Mouse (Mus musculus) MEL (cell line): ENCODE results near the gene Trafd1. TPM values are rescaled to one million over a fixed set of nuclear protein-coding genes. Genes with fewer than 3 reads are reported as not detected.

ENCODE experiments used
- DNase-seq: peaks from one replicate; pipeline ENCODE4 v3.0.0; 2011; ENCODE audit warnings: low read depth, low spot score
- H3K27ac ChIP-seq: 2 replicates; pipeline ENCODE4 v1.5.1; 2012; ENCODE audit warnings: low read depth, mild to moderate bottlenecking, control low read depth, low read length, moderate library complexity; ENCODE audit not compliant: control insufficient read depth
- H3K27me3 ChIP-seq, 2 experiments: fragments of 150-350 bp in 1 of 2; sonication (generic) in 1 of 2; 2 replicates each; pipeline ENCODE4 v1.6.1; 2012; ENCODE audit warnings: low read length in 2 of 2, mild to moderate bottlenecking in 2 of 2, improper control_type of control experiment in 1 of 2, moderate library complexity in 1 of 2; ENCODE audit not compliant: insufficient read depth in 2 of 2, control insufficient read depth in 1 of 2
- H3K36me3 ChIP-seq, 2 experiments: 2 replicates each; pipeline ENCODE4 v1.6.1; 2012 to 2014; ENCODE audit warnings: low read length in 2 of 2, improper control_type of control experiment in 1 of 2, inconsistent platforms in 1 of 2, mild to moderate bottlenecking in 1 of 2; ENCODE audit not compliant: insufficient read depth in 2 of 2, control insufficient read depth in 1 of 2
- H3K4me1 ChIP-seq, 2 experiments: fragments of 150-350 bp in 1 of 2; sonication (generic) in 1 of 2; 2 replicates each; pipeline ENCODE4 v1.6.1; 2012; ENCODE audit warnings: low read length in 2 of 2, improper control_type of control experiment in 1 of 2, mild to moderate bottlenecking in 1 of 2; ENCODE audit not compliant: insufficient read depth in 2 of 2, control insufficient read depth in 1 of 2
- H3K4me3 ChIP-seq, 2 experiments: fragments of 150-350 bp in 1 of 2; sonication (generic) in 1 of 2; 2 replicates each; pipeline ENCODE4 v1.5.1; 2012; ENCODE audit warnings: low read depth in 2 of 2, low read length in 2 of 2, mild to moderate bottlenecking in 2 of 2, moderate library complexity in 2 of 2, control low read depth in 1 of 2, improper control_type of control experiment in 1 of 2; ENCODE audit not compliant: control insufficient read depth in 1 of 2, insufficient read depth in 1 of 2
- H3K79me2 ChIP-seq: 2 replicates; pipeline ENCODE4 v1.6.1; 2012; ENCODE audit warnings: mild to moderate bottlenecking, low read length, moderate library complexity; ENCODE audit not compliant: control insufficient read depth, poor library complexity, insufficient read depth
- H3K9ac ChIP-seq: 2 replicates; pipeline ENCODE4 v1.6.1; 2012; ENCODE audit warnings: low read depth, mild to moderate bottlenecking, control low read depth, low read length, moderate library complexity; ENCODE audit not compliant: control insufficient read depth, poor library complexity, severe bottlenecking
- H3K9me3 ChIP-seq: fragments of 150-350 bp; sonication (generic); replicated peaks from 2 replicates; pipeline ENCODE4 v1.6.1; 2012; ENCODE audit warnings: mild to moderate bottlenecking, low read length, improper control_type of control experiment, moderate library complexity; ENCODE audit not compliant: insufficient read depth
- CHD1 ChIP-seq: IDR thresholded peaks from 2 replicates; pipeline ENCODE4 v1.6.1; 2012; ENCODE audit warnings: low read depth, mild to moderate bottlenecking, inconsistent platforms, low read length, improper control_type of control experiment
- CHD2 ChIP-seq: IDR thresholded peaks from 2 replicates; pipeline ENCODE4 v1.6.1; 2011; ENCODE audit warnings: low read length, improper control_type of control experiment
- E2F4 ChIP-seq: IDR thresholded peaks from 2 replicates; pipeline ENCODE4 v1.6.1; 2011; ENCODE audit warnings: low read depth, low read length, improper control_type of control experiment, borderline replicate concordance
- EP300 ChIP-seq, 2 experiments: IDR thresholded peaks; 2 replicates each; pipeline ENCODE4 v1.6.1; 2011; ENCODE audit warnings: improper control_type of control experiment in 2 of 2, low read length in 2 of 2, low read depth in 1 of 2, mild to moderate bottlenecking in 1 of 2
- ETS1 ChIP-seq: IDR thresholded peaks from 2 replicates; pipeline ENCODE4 v1.6.1; 2012; ENCODE audit warnings: low read depth, mild to moderate bottlenecking, inconsistent platforms, low read length, improper control_type of control experiment, moderate library complexity
- GATA1 ChIP-seq: IDR thresholded peaks from 2 replicates; pipeline ENCODE4 v1.6.1; 2011; ENCODE audit warnings: low read depth, low read length, improper control_type of control experiment
- HCFC1 ChIP-seq: IDR thresholded peaks from 2 replicates; pipeline ENCODE4 v1.6.1; 2012; ENCODE audit warnings: low read depth, mild to moderate bottlenecking, inconsistent platforms, low read length, improper control_type of control experiment, moderate library complexity
- JUND ChIP-seq: IDR thresholded peaks from 2 replicates; pipeline ENCODE4 v1.6.1; 2011; ENCODE audit warnings: low read depth, mild to moderate bottlenecking, improper control_type of control experiment, low read length
- KAT2A ChIP-seq: conservative IDR thresholded peaks from 2 replicates; pipeline ENCODE4 v1.6.1; 2012; ENCODE audit warnings: low read depth, low read length, improper control_type of control experiment, inconsistent platforms
- MAFK ChIP-seq: IDR thresholded peaks from 2 replicates; pipeline ENCODE4 v1.6.1; 2011; ENCODE audit warnings: low read depth, mild to moderate bottlenecking, low read length, improper control_type of control experiment, borderline replicate concordance
- MAX ChIP-seq: IDR thresholded peaks from 2 replicates; pipeline ENCODE4 v1.6.1; 2011; ENCODE audit warnings: low read length, improper control_type of control experiment
- MAZ ChIP-seq: IDR thresholded peaks from 2 replicates; pipeline ENCODE4 v1.6.1; 2012; ENCODE audit warnings: low read depth, mild to moderate bottlenecking, inconsistent platforms, low read length, improper control_type of control experiment
- MXI1 ChIP-seq: IDR thresholded peaks from 2 replicates; pipeline ENCODE4 v1.6.1; 2011; ENCODE audit warnings: mild to moderate bottlenecking, low read depth, low read length, improper control_type of control experiment
- MYB ChIP-seq: IDR thresholded peaks from 2 replicates; pipeline ENCODE4 v1.6.1; 2011; ENCODE audit warnings: mild to moderate bottlenecking, low read depth, low read length, improper control_type of control experiment
- MYC ChIP-seq: IDR thresholded peaks from 2 replicates; pipeline ENCODE4 v1.6.1; 2011; ENCODE audit warnings: low read depth, mild to moderate bottlenecking, low read length, improper control_type of control experiment, moderate library complexity
- NELFE ChIP-seq: IDR thresholded peaks from 2 replicates; pipeline ENCODE4 v1.6.1; 2011; ENCODE audit warnings: low read depth, low read length, improper control_type of control experiment
- POLR2A ChIP-seq, 2 experiments: IDR thresholded peaks; 2 replicates each; pipeline ENCODE4 v1.6.1; 2011 to 2012; ENCODE audit warnings: low read length in 2 of 2, mild to moderate bottlenecking in 2 of 2, control low read depth in 1 of 2, improper control_type of control experiment in 1 of 2, low read depth in 1 of 2, moderate library complexity in 1 of 2; ENCODE audit not compliant: control insufficient read depth in 1 of 2, insufficient read depth in 1 of 2, poor library complexity in 1 of 2
- POLR2AphosphoS5 ChIP-seq: IDR thresholded peaks from 2 replicates; pipeline ENCODE4 v1.6.1; 2012; ENCODE audit warnings: low read depth, borderline replicate concordance, mild to moderate bottlenecking, inconsistent platforms, low read length, moderate library complexity, mixed read lengths
- SIN3A ChIP-seq: IDR thresholded peaks from 2 replicates; pipeline ENCODE4 v1.6.1; 2012; ENCODE audit warnings: low read length, improper control_type of control experiment, inconsistent platforms
- SMC3 ChIP-seq: IDR thresholded peaks from 2 replicates; pipeline ENCODE4 v1.6.1; 2011; ENCODE audit warnings: low read depth, low read length, improper control_type of control experiment
- TAL1 ChIP-seq: IDR thresholded peaks from 2 replicates; pipeline ENCODE4 v1.6.1; 2012; ENCODE audit warnings: mild to moderate bottlenecking, inconsistent platforms, low read length, moderate library complexity, mixed read lengths
- TBP ChIP-seq: IDR thresholded peaks from 2 replicates; pipeline ENCODE4 v1.8.0; 2011; ENCODE audit warnings: low read depth, low read length, improper control_type of control experiment
- TCF12 ChIP-seq: IDR thresholded peaks from 2 replicates; pipeline ENCODE4 v1.6.1; 2014; ENCODE audit warnings: low read depth, mild to moderate bottlenecking, inconsistent platforms, low read length, improper control_type of control experiment, moderate library complexity
- USF1 ChIP-seq: IDR thresholded peaks from 2 replicates; pipeline ENCODE4 v1.6.1; 2014; ENCODE audit warnings: low read depth, mild to moderate bottlenecking, inconsistent platforms, low read length, improper control_type of control experiment, moderate library complexity
- USF2 ChIP-seq, 2 experiments: IDR thresholded peaks; 2 replicates each; pipeline ENCODE4 v1.6.1; 2011 to 2012; ENCODE audit warnings: improper control_type of control experiment in 2 of 2, low read length in 2 of 2, borderline replicate concordance in 1 of 2, inconsistent platforms in 1 of 2, low read depth in 1 of 2, mild to moderate bottlenecking in 1 of 2; ENCODE audit not compliant: insufficient read depth in 1 of 2
- ZC3H11A ChIP-seq: IDR thresholded peaks from 2 replicates; pipeline ENCODE4 v1.6.1; 2012; ENCODE audit warnings: low read depth, mild to moderate bottlenecking, inconsistent platforms, low read length, improper control_type of control experiment
- ZKSCAN1 ChIP-seq: IDR thresholded peaks from 2 replicates; pipeline ENCODE4 v1.6.1; 2012; ENCODE audit warnings: low read depth, mild to moderate bottlenecking, inconsistent platforms, low read length, improper control_type of control experiment, moderate library complexity
- ZMIZ1 ChIP-seq: IDR thresholded peaks from 2 replicates; pipeline ENCODE4 v1.6.1; 2012; ENCODE audit warnings: low read depth, mild to moderate bottlenecking, inconsistent platforms, low read length, improper control_type of control experiment, moderate library complexity
- polyA plus RNA-seq, 2 experiments: library from polyadenylated mRNA; stranded (reverse) in 1 of 2; unstranded in 1 of 2; fragments of >175 nt in 1 of 2; fragments of >200 nt in 1 of 2; gene quantifications; 2 replicates each; pipeline versions ENCODE4 v1.2.1 to v1.2.4; 2012; ENCODE audit warnings: low replicate concordance in 2 of 2, low read depth in 1 of 2; ENCODE audit not compliant: insufficient read length in 2 of 2, insufficient read depth in 1 of 2, missing spikeins in 1 of 2
- total RNA-seq: library from RNA; depleted of rRNA; stranded (reverse); fragments of 300-350 nt; gene quantifications from 2 replicates; pipeline ENCODE4 v1.2.3, GENCODE M21; 2012

Gene Trafd1
- total and polyA plus RNA-seq, 3 experiments = 12.9 to 21.4 TPM; not detected in 1

- Histone ChIP-seq H3K9me3 (no peaks in the 10 kb centered on the region), H3K4me3 (peak overlapping the region; percentile 51 to 77), H3K4me1 (peaks cover 2 to 16% of the 10 kb centered on the region in 2 experiments; a peak in 3 of 4 replicates), H3K36me3 (peaks cover 0 to 14% of the 10 kb centered on the region in 2 experiments; a peak in 2 of 4 replicates), H3K27ac (no peak overlapping the region), H3K9ac (peak overlapping the region; percentile 52), H3K27me3 (no peaks in the 10 kb centered on the region), H3K79me2 (peaks cover 3% of the 10 kb centered on the region; the same call in 1 of the 2 replicates)
- peak; percentile 59 for DNase-seq
- TF ChIP-seq MAFK (no peak), MAX (peak; percentile 9; the same call in 1 of the 2 replicates), SMC3 (no peak), MXI1 (peak; percentile 34; the same call in 1 of the 2 replicates), SIN3A (peak; percentile 15), EP300 (IDR thresholded peaks at IDR 0.05; ENCODE audit: low read depth in 1 of 2, low read length in 2 of 2) (no peak)
These were observed 883 bp upstream of the Trafd1 start for GRCm38 (mm10) chr5:121386120-121386909.

- Histone ChIP-seq H3K9ac (peak overlapping the region; percentile 86), H3K9me3 (no peaks in the 10 kb centered on the region), H3K4me3 (peak overlapping the region; percentile 80 to 100), H3K4me1 (peaks cover 2 to 16% of the 10 kb centered on the region in 2 experiments; a peak in 3 of 4 replicates), H3K27me3 (no peaks in the 10 kb centered on the region), H3K27ac (peak overlapping the region; percentile 75), H3K79me2 (peaks cover 3% of the 10 kb centered on the region; the same call in 1 of the 2 replicates), H3K36me3 (peaks cover 0 to 14% of the 10 kb centered on the region in 2 experiments; a peak in 2 of 4 replicates)
- peak; percentile 73 for DNase-seq
- TF ChIP-seq ZC3H11A (no peak), CHD2 (no peak), POLR2A (IDR thresholded peaks at IDR 0.05; ENCODE audit: control insufficient read depth in 1 of 2, insufficient read depth in 1 of 2, low read depth in 1 of 2, low read length in 2 of 2, poor library complexity in 1 of 2) (peak in 1 of 2 experiments; percentile 61; a peak in 1 of 4 replicates), KAT2A (no peak), USF2 (IDR thresholded peaks at IDR 0.05; ENCODE audit: borderline replicate concordance in 1 of 2, insufficient read depth in 1 of 2, low read depth in 1 of 2, low read length in 2 of 2) (0 out of 4 replicates have a peak, but pooled peaks of 1 of the 2 experiments have one; percentile 5), TAL1 (no peak), SMC3 (no peak), E2F4 (no peak), TCF12 (no peak), MYB (no peak), MAZ (no peak), ZKSCAN1 (no peak), NELFE (peak; percentile 28; the same call in 1 of the 2 replicates), TBP (no peak), USF1 (no peak), ETS1 (no peak), CHD1 (0 out of 2 replicates have a peak, but pooled peaks have one; percentile 54), MYC (no peak), JUND (no peak), ZMIZ1 (no peak; the same call in 1 of the 2 replicates), HCFC1 (0 out of 2 replicates have a peak, but pooled peaks have one; percentile 22), MAFK (no peak), GATA1 (no peak), SIN3A (no peak; the same call in none of the 2 replicates), POLR2AphosphoS5 (no peak), MXI1 (peak; percentile 16)
These were observed 523 bp downstream of the Trafd1 start for GRCm38 (mm10) chr5:121384757-121385460.
